Mouse (Mus musculus) kidney, embryonic 15.5 days (tissue): Measurements from ENCODE around the gene Abhd17a. TPM values are rescaled to one million over a fixed set of nuclear protein-coding genes. Genes with fewer than 3 reads are reported as not detected.
"Not testable (repeated sequence)": the region's sequence is repeated elsewhere in the genome, so short reads cannot be mapped to it uniquely, and the experiment has no call there.

Source experiments
- ATAC-seq: fragments of 200-750 bp; cut with Nextera tagmentation; replicated peaks from 2 replicates; pipeline ENCODE4 v1.8.0; 2017; ENCODE audit warnings: moderate TSS enrichment; ENCODE audit not compliant: low FRiP score
- H3K27ac ChIP-seq: fragments of 300-500 bp; sonication (generic); 2 replicates; pipeline ENCODE4 v1.5.1; 2015; ENCODE audit warnings: mild to moderate bottlenecking, inconsistent platforms
- H3K27me3 ChIP-seq: fragments of 300-500 bp; sonication (generic); 2 replicates; pipeline ENCODE4 v1.6.1; 2015; ENCODE audit warnings: inconsistent platforms
- H3K36me3 ChIP-seq: fragments of 300-500 bp; sonication (generic); 2 replicates; pipeline ENCODE4 v1.6.1; 2015; ENCODE audit warnings: inconsistent platforms
- H3K4me1 ChIP-seq: fragments of 300-500 bp; sonication (generic); 2 replicates; pipeline ENCODE4 v1.6.1; 2015; ENCODE audit warnings: inconsistent platforms
- H3K4me2 ChIP-seq: fragments of 300-500 bp; sonication (generic); 2 replicates; pipeline ENCODE4 v1.6.1; 2015; ENCODE audit warnings: moderate library complexity, mild to moderate bottlenecking, inconsistent platforms
- H3K4me3 ChIP-seq: fragments of 300-500 bp; sonication (generic); replicated peaks from 2 replicates; pipeline ENCODE4 v1.5.1; 2015; ENCODE audit warnings: mild to moderate bottlenecking, inconsistent platforms
- H3K9ac ChIP-seq: fragments of 300-500 bp; sonication (generic); 2 replicates; pipeline ENCODE4 v1.6.1; 2015; ENCODE audit warnings: mild to moderate bottlenecking, inconsistent platforms
- H3K9me3 ChIP-seq: fragments of 300-500 bp; sonication (generic); replicated peaks from 2 replicates; pipeline ENCODE4 v1.6.1; 2016; ENCODE audit warnings: inconsistent platforms
- WGBS: fragments of 180-500 bp; shearing (Covaris S2); methylation state at CpG from one replicate; pipeline ENCODE4 v1.1.7; 2015; ENCODE audit warnings: mixed read lengths; 5-methylcytosine and 5-hydroxymethylcytosine counted together
- polyA plus RNA-seq: library from polyadenylated mRNA; unstranded; fragments of >200 nt; fragmentation: Nextera tagmentation; extraction: Ambion mirVana; gene quantifications from 2 replicates; pipeline ENCODE4 v1.2.1, GENCODE M21; 2015

The Abhd17a gene
- polyA plus RNA-seq, 1 experiment from 2014 or later = 95.4 TPM

DNA sequence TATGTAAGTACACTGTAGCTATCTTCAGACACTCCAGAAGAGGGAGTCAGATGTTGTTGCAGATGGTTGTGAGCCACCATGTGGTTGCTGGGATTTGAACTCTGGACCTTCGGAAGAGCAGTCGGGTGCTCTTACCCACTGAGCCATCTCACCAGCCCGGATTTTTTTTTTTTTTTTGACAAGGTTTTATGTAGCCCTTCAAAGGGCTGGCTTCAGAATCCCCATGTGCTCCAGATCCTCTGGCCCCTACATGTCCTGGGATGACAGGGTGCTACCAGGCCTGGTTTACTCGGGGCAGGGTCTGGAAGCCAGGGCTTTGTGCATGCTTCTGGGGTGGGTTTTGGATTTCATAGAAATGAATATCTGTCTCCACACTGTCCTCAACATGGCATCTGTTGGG, 15.6 kb upstream of the Abhd17a start, which contains the start of gene Gm49322:
Gm49322 (plus strand) TSS at position 301 of the 400 bp plus-strand sequence.
- not testable (repeated sequence) for H3K4me2 ChIP-seq, H3K9ac ChIP-seq, ATAC-seq, H3K27ac ChIP-seq, H3K27me3 ChIP-seq, H3K9me3 ChIP-seq, H3K4me3 ChIP-seq
- H3K36me3 ChIP-seq = peaks cover 42% of the 10 kb centered on the region
- peaks cover 24% of the 10 kb centered on the region for H3K4me1 ChIP-seq
- WGBS = 76% methylated on average over 4 of the region's 4 CpGs

DNA sequence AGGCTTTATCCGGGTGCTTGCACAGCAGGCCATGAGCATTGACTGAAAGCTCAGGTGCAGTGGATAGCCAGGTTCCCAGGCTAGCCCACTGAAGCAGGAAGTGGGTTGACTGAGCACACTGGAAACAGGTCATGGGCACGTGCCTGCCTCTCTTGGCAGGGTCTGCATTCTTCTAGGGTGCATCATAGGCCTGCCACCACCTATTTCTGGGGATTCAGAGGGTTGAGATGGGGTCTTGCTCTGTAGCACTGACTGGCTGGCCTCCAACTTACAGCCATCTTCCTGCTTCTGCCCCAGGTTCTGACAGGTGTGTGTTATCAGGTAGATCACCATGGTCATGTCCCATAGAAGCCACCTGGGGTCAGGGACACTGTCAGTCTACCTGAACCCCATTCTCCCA, 14.8 kb upstream of the Abhd17a start:
- Histone ChIP-seq H3K9me3 (no peaks in the 10 kb centered on the region), H3K27me3 (no peaks in the 10 kb centered on the region), H3K4me2 (no peak overlapping the region), H3K36me3 (peaks cover 39% of the 10 kb centered on the region), H3K4me1 (peaks cover 24% of the 10 kb centered on the region), H3K27ac (no peak overlapping the region), H3K9ac (no peak overlapping the region), H3K4me3 (no peak overlapping the region)
- no peak for ATAC-seq
- WGBS = 91% methylated on average over 2 of the region's 2 CpGs

DNA sequence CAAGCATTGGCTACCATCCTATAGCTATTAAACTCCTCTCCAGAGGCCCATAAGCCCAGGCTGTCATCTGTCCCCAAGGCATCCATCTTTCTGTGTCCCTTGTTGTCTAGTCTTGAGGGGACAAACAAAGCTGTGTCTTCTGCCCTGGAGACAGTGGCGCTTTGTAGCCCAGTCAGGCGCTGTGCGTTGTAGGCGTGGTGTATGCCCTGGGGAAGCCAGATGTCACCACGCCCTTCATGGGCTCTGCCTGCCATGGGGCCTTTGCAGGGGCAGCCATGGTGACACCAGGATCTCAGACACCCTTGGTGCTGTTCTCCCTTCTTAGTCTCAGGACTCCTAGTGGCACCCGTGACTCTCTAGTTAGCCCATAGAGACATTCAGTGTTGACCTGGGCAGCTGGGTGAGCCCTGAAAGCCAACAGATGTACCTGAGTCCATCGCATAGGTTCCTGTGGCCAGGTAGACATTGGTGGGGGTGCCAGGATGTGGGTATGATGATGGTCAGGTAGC, 13.9 kb upstream of the Abhd17a start:
- peaks cover 30% of the 10 kb centered on the region for H3K36me3 ChIP-seq
- H3K4me2 ChIP-seq = peak overlapping the region; percentile 79
- no peaks in the 10 kb centered on the region for H3K27me3 ChIP-seq
- 88% methylated on average over 7 of the region's 7 CpGs for WGBS
- peak overlapping the region; percentile 66 for H3K9ac ChIP-seq
- H3K4me1 ChIP-seq = peaks cover 24% of the 10 kb centered on the region
- H3K9me3 ChIP-seq = no peaks in the 10 kb centered on the region
- H3K4me3 ChIP-seq = peak overlapping the region; percentile 70
- no peak; the same call in 1 of the 2 replicates for ATAC-seq
- H3K27ac ChIP-seq = 0 out of 2 replicates have a peak overlapping the region, but pooled peaks have one; percentile 90

DNA sequence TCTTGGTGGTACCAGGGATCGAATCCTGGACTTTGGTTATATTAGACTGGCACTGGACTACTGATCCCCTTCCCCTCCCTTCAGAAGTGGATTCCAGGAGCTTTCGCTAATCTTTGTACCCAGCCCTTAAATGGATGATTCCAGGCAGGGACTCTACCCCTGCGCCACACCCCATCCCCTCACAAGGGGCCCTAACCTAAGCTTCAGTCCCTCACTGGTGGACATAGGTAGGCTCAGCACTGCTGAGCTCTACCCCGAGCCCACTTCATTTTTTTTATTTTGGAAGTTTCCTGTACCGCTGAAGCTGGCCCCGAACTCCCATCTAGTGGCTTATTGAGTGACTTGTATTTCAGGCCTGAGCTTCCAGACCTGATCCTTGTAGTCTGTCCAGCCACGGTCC, 13.2 kb upstream of the Abhd17a start:
- 28% methylated on average over 7 of the region's 7 CpGs for WGBS
- Histone ChIP-seq H3K9ac (peak overlapping the region; percentile 66), H3K27ac (peak overlapping the region; percentile 90), H3K4me3 (peak overlapping the region; percentile 70), H3K4me1 (peaks cover 24% of the 10 kb centered on the region), H3K36me3 (peaks cover 24% of the 10 kb centered on the region), H3K9me3 (no peaks in the 10 kb centered on the region), H3K27me3 (peaks cover 2% of the 10 kb centered on the region; the same call in 1 of the 2 replicates), H3K4me2 (peak overlapping the region; percentile 79)
- no peak for ATAC-seq

DNA sequence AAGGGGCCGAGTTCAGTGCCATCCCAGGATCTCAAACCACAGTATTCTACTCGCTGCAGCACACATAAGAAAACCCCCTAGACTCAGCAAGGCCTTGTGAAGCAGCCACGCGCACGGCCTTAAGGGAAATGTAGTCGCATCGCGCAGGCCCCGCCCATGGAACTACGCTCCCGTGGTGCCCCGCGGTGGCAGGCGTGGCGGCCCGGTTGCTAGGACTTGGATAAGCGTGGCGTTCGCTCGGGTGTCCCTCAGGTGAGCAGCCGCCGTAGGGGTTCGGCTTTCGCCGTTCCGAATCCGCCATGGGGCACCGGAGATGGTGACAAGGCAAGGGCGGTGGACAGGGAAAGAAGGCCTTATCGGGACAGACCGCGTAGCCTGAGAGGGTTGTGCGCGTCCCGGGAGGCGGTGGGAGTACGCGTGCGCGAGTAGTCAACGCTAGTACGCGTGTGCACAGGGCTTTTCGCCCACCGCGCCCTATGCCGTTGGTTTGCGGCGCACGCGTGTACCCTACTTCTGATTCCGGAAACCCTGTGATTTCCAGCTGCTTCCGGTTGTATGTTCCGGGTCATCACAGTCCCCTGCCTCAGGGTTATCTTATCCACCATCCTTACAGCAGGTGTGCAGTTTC, 12.7 kb upstream of the Abhd17a start, which contains the start of the genes Scamp4 and Adat3:
Scamp4 (plus strand) TSS at position 175 of the 628 bp plus-strand sequence.
Adat3 (plus strand) TSS at position 183 of the 628 bp plus-strand sequence.
- WGBS = under 1% methylated on average over 54 of the region's 54 CpGs

DNA sequence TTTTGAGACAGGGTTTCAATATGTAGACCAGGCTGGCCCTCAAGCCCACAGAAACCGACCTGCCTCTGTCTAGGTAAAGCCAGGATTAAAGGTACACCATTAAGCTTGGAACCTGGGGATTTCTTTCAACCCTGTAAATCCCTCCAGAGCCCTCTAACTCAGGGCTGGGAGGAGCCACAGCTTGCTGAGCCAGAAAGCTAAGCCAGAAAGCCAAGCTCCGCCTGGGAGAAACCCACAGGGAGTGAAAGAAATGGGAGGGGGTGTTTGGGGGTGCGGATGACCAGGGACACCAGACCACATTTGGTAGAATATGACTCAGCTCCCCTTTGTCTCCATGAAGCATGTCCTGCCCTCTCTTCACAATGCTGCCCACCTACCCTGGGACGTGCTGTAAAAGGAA, 6.2 kb upstream of the Abhd17a start:
- peaks cover 2% of the 10 kb centered on the region; the same call in 1 of the 2 replicates for H3K27me3 ChIP-seq

More for the DNA sequence above, 12.7 kb upstream of the Abhd17a start, which contains the start of the genes Scamp4 and Adat3:
- Histone ChIP-seq H3K4me2 (peak within 1 kb of the TSS; percentile 79), H3K9me3 (no peaks in the 10 kb centered on the region), H3K36me3 (peaks cover 18% of the 10 kb centered on the region), H3K27me3 (peaks cover 2% of the 10 kb centered on the region; the same call in 1 of the 2 replicates), H3K4me1 (peaks cover 24% of the 10 kb centered on the region), H3K9ac (peak within 1 kb of the TSS; percentile 66), H3K27ac (peak within 1 kb of the TSS; percentile 90), H3K4me3 (peak within 1 kb of the TSS; percentile 70)
- ATAC-seq = peak; percentile 95

DNA sequence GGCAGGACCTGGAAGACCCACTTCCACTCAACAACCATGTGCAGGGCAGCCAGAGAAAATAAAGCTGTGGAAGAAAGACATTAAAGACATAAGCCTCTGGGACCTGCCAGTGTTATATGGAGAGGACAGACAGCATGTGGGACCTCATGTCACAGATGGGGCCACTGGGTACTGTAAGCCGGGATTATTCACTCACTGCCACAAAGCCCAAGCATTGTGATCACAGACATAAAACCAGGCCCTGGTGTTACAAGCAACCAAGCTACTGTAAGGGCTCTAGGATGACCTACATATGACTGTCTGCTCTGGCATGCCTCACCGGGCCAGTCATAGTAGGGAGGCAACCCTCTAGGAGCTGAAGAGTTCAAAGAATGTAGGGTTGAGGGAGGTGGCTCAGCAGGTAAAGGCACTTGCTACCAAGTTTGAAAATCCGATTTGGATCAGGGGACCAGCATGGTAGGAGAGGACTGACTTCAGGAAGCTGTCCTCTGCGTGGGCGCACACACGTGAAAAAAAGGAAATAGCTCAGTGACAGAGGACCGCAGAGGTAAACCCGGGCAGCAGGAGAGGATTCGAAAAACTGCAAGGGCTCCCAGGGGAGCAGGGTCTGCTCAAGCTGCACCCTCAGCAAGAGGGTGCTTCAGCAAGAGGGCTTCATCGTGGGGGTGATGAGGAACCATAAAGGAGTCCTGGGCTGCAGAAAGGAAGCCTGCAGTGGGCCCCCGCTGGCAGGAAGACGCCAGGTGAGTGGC, 838 bp downstream of the Abhd17a start:
- Histone ChIP-seq H3K27ac (peak overlapping the region; percentile 81), H3K4me2 (peak overlapping the region; percentile 90), H3K9ac (peak overlapping the region; percentile 94), H3K4me3 (peak overlapping the region; percentile 97), H3K4me1 (peaks cover 49% of the 10 kb centered on the region), H3K36me3 (peaks cover 22% of the 10 kb centered on the region), H3K27me3 (no peaks in the 10 kb centered on the region), H3K9me3 (no peaks in the 10 kb centered on the region)
- ATAC-seq = no peak
- 13% methylated on average over 12 of the region's 12 CpGs for whole genome bisulfite sequencing

More for the DNA sequence above, 6.2 kb upstream of the Abhd17a start:
- Histone ChIP-seq H3K9me3 (no peaks in the 10 kb centered on the region), H3K4me2 (no peak overlapping the region), H3K4me1 (no peaks in the 10 kb centered on the region), H3K9ac (no peak overlapping the region), H3K27ac (no peak overlapping the region), H3K36me3 (no peaks in the 10 kb centered on the region), H3K4me3 (no peak overlapping the region)
- no peak for ATAC-seq
- WGBS = 39% methylated on average over 4 of the region's 4 CpGs

DNA sequence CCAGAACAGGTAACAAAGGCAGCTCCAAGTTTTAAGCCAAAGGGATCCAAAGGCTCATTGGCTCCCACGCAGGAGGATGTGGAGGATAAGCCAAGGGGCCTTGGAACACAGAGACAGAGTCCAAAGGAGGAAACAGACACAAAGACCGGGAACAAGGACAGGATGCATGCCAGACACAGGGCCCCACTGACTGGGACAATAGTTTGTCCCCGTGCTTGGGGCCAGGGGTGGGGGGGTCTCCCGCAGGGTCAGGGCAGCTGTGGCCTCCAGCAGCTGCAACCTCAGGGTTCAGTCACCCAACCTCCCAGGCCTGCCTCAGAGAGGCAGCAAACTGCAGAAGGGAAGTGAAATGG, 2.9 kb downstream of the Abhd17a start:
- Histone ChIP-seq H3K4me2 (peak overlapping the region; percentile 42), H3K36me3 (peaks cover 38% of the 10 kb centered on the region), H3K27me3 (no peaks in the 10 kb centered on the region), H3K27ac (peak overlapping the region; percentile 78), H3K4me1 (peaks cover 55% of the 10 kb centered on the region), H3K9ac (no peak overlapping the region), H3K9me3 (no peaks in the 10 kb centered on the region), H3K4me3 (peak overlapping the region; percentile 17)
- no peak for ATAC-seq
- WGBS = 36% methylated on average over 4 of the region's 4 CpGs

DNA sequence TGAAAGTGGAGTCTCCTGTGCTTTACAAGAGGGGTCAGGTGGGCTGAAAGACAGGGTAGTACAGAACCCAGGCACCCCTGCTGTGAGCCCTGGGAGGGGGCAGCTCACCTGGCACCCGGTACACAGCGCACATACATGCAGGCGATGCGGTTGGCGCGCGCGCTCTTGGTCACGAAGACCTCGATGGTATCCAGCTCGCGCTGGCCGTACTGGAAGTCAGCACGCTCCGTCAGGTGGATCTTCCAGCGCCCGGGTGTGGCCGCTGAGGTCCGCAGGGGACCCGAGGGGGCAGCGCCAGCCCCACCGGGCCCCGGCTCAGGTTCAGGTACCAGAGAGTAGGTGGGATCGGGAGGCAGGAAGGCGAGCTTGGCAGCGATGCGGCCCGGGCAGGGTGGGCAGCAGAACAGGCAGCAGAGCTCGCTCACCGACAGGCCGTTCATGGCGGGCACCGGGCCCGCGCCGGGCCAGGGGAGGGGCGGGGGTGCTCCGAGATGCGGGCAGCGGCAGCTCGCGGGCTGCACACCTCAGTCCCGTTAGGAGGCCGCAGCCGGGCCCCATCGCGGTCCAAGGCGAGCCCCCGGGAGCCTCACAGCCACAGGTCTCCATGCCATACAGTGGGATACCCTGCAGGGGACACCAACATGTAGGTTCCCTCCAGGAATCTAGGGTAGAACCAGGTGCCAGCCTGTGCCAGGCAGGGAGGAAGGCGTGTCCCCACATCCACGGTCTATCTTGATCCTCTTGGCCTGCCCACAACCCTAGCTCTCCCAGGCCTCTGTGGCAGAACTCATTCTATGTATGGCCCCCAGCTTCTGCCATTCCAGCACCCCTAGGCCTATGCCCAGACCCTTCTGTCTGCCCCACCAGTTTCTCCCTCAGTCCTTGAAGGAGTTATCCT, 3.5 kb downstream of the Abhd17a start:
- peaks cover 42% of the 10 kb centered on the region for H3K36me3 ChIP-seq
- ATAC-seq = no peak
- peak overlapping the region; percentile 78 for H3K27ac ChIP-seq
- peak overlapping the region; percentile 42 for H3K4me2 ChIP-seq
- H3K27me3 ChIP-seq = no peaks in the 10 kb centered on the region
- WGBS = 92% methylated on average over 51 of the region's 51 CpGs
- H3K9ac ChIP-seq = no peak overlapping the region
- H3K4me1 ChIP-seq = peaks cover 55% of the 10 kb centered on the region
- peak overlapping the region; percentile 17 for H3K4me3 ChIP-seq
- no peaks in the 10 kb centered on the region for H3K9me3 ChIP-seq

DNA sequence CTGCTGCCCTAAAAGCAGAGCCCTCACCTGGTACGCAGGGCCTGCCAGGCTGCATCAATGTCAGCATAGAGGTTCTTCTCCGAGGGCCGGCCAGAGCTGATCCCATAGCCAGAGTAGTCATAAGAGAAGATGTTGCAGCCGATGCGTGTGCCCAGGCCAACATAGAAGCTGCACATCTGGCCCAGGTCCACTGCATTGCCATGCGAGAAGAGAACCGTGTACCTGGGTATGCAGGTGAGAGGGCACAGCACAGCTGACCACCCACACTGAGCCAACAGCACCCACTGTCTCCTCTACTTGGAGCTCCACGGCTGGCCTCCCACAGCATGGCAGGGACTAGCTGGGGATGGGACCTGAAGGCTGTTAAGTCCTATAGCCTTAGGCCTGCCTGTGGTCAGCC, 4.6 kb downstream of the Abhd17a start:
- Histone ChIP-seq H3K27me3 (no peaks in the 10 kb centered on the region), H3K9ac (0 out of 2 replicates have a peak overlapping the region, but pooled peaks have one; percentile 15), H3K27ac (0 out of 2 replicates have a peak overlapping the region, but pooled peaks have one; percentile 52), H3K36me3 (peaks cover 45% of the 10 kb centered on the region), H3K9me3 (no peaks in the 10 kb centered on the region), H3K4me2 (peak overlapping the region; percentile 42), H3K4me1 (peaks cover 53% of the 10 kb centered on the region), H3K4me3 (peak overlapping the region; percentile 17)
- 90% methylated on average over 8 of the region's 8 CpGs for WGBS
- no peak for ATAC-seq
